Mouse (Mus musculus): Measurements from ENCODE around the gene Topaz1. TPM values are rescaled to one million over a fixed set of nuclear protein-coding genes. Genes with fewer than 3 reads are reported as not detected.
"Not testable (repeated sequence)": the region's sequence is repeated elsewhere in the genome, so short reads cannot be mapped to it uniquely, and the experiment has no call there.

The Topaz1 gene
- polyA plus RNA-seq, 1 experiment from 2014 or later = 0.04 TPM

DNA sequence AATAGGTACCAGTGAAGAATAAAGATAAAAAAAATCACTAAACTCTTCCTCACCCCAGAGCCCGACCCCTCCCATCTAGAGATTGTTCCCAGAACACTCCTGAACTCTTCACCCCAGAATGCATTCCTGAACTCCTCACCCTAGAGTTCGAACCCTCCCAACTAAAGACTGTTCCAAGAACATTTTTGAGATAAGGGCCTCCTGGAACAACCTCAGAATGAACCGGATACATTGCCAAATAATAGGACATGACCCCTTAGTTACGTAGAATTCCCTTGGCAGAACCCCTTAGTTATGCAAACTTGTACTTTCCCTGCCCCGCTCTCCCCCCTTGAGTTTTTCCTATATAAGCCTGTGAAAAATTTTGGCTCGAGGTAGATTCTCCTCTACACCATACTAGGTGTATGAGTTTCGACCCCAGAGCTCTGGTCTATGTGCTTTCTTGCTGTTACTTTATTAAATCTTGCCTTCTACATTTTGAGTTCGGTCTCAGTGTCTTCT lies 100.7 kb downstream of the Topaz1 start:
- ATAC-seq (ENCODE audit: insufficient read depth, low FRiP score); H3K27me3 ChIP-seq (ENCODE audit: control insufficient read depth, insufficient read depth, low read length); H3K9me3 ChIP-seq (replicated peaks; ENCODE audit: control insufficient read depth, low read length); H3K4me3 ChIP-seq (replicated peaks; ENCODE audit: low read length); H3K4me2 ChIP-seq (ENCODE audit: low read depth, low read length); H3K4me1 ChIP-seq (ENCODE audit: control insufficient read depth, insufficient read depth, low read length); H3K9ac ChIP-seq (ENCODE audit: low read length); H3K27ac ChIP-seq (ENCODE audit: low read length): not testable (repeated sequence)
- H3K36me3 ChIP-seq (ENCODE audit: control insufficient read depth, insufficient read depth, low read length) = peaks cover 42% of the 10 kb centered on the region
- WGBS = 86% methylated on average over 7 of the region's 8 CpGs

Other genes with a start within 250 kb of the Topaz1 start
- 6.0 and 7.0 TPM in 2 replicates for gene Tcaim, start 58.2 kb downstream of the Topaz1 start, polyA plus RNA-seq (2015; fragmentation: Nextera tagmentation; extraction: Ambion mirVana)
- 0.77 TPM in 1 of 2 replicates, not detected in the other for gene Gm35549, start 96.7 kb downstream of the Topaz1 start, polyA plus RNA-seq (2015; fragmentation: Nextera tagmentation; extraction: Ambion mirVana)
- gene Zfp445, start 118.7 kb downstream of the Topaz1 start, polyA plus RNA-seq (2015; fragmentation: Nextera tagmentation; extraction: Ambion mirVana) = 70.9 and 79.6 TPM in 2 replicates
- gene Zkscan7, start 138.3 kb downstream of the Topaz1 start, polyA plus RNA-seq (2015; fragmentation: Nextera tagmentation; extraction: Ambion mirVana) = 4.8 and 4.9 TPM in 2 replicates
- 12.0 and 12.6 TPM in 2 replicates for gene Zfp105, start 175.7 kb downstream of the Topaz1 start, polyA plus RNA-seq (2015; fragmentation: Nextera tagmentation; extraction: Ambion mirVana)
- gene 1110059G10Rik, start 203.7 kb downstream of the Topaz1 start, polyA plus RNA-seq (2015; fragmentation: Nextera tagmentation; extraction: Ambion mirVana) = 27.4 and 32.7 TPM in 2 replicates
- gene Kif15, start 203.7 kb downstream of the Topaz1 start, polyA plus RNA-seq (2015; fragmentation: Nextera tagmentation; extraction: Ambion mirVana) = 32.0 and 36.2 TPM in 2 replicates

All from stomach, embryonic 16.5 days (tissue).